Mouse (Mus musculus): ENCODE measurements around the gene Jpt2. TPM values are rescaled to one million over a fixed set of nuclear protein-coding genes. Genes with fewer than 3 reads are reported as not detected.

Jpt2 gene
- polyA plus RNA-seq, 1 experiment from 2014 or later: 201 TPM

DNA sequence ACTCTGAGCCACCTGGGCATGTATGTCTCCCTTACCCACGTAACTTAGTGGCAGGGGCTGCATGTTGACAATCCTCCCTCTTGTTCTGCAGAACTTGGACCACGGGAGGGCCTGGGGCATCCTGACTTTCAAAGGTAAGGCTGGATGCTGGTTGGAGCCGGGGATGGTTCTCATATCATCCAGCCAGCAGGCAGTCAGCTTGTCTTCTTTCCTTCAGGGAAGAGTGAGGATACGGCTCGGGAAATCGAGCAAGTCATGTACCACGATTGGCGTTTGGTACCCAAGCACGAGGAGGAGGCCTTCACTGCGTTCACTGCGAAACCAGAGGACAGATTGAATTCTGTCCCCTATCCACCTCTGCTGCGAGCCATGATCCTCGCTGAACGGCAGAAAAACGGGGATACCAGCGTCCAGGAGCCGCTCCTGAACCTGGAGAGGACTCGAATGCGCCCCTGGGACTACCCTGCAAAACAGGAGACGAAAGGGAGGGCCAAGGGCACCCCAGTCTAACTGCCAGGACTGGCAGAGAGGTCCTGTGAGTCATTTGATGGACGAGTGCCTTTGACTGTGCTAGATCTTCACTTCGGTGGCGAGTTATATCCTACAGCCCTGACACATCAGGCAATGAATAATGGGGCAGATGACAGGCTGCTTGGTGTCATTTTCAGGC is 64.8 kb downstream of the Jpt2 start:
- peak overlapping the region; percentile 70 for H3K9ac ChIP-seq (ENCODE audit: low read length)
- no peaks in the 10 kb centered on the region for H3K9me3 ChIP-seq (ENCODE audit: control insufficient read depth, low read length)
- H3K36me3 ChIP-seq (ENCODE audit: control insufficient read depth, insufficient read depth, low read length): peaks cover 37% of the 10 kb centered on the region
- no peaks in the 10 kb centered on the region for H3K27me3 ChIP-seq (ENCODE audit: control insufficient read depth, insufficient read depth, low read length)
- WGBS: 15% methylated on average over 23 of the region's 23 CpGs
- ATAC-seq (ENCODE audit: insufficient number of reproducible peaks, low FRiP score, low TSS enrichment, low read depth) (no peak), DNase-seq (ENCODE audit: low spot score) (peak; percentile 35)
- H3K4me1 ChIP-seq (ENCODE audit: control insufficient read depth, insufficient read depth, low read length): peaks cover 25% of the 10 kb centered on the region
- H3K27ac ChIP-seq (replicated peaks; ENCODE audit: low read depth, low read length): peak overlapping the region; percentile 1; the same call in 1 of the 2 replicates
- peak overlapping the region; percentile 59 for H3K4me2 ChIP-seq (ENCODE audit: low read depth, severe bottlenecking)
- H3K4me3 ChIP-seq (ENCODE audit: low read depth, low read length): peak overlapping the region; percentile 81

DNA sequence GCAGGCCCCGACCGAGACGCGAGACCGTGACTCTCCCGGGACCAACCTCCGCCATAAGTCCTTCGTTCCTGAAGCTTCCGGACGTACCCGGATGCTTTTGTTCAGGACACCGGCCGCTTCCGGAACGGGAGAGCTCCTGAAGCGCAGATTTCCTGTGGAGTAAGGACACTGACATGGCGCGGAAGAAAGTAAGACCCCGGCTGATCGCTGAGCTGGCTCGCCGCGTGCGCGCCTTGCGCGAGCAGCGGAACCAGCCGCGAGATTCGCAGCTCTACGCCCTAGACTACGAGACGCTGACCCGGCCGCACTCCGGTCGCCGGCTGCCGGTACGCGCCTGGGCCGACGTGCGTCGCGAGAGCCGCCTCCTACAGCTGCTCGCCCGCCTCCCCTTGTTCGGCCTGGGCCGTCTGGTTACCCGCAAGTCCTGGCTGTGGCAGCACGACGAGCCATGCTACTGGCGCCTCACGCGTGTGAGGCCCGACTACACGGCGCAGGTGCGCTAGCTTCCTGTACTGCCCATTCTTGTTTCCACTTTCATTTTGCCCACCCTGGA is 65.4 kb downstream of the Jpt2 start, which contains the start of the genes Eme2 and Mrps34:
Eme2 (minus strand) TSS at position 93 of the 553 bp plus-strand sequence.
Mrps34 (plus strand) TSS at position 122 of the 553 bp plus-strand sequence.
- Histone ChIP-seq H3K9ac (ENCODE audit: low read length) (peak within 1 kb of the TSS; percentile 70), H3K36me3 (ENCODE audit: control insufficient read depth, insufficient read depth, low read length) (peaks cover 43% of the 10 kb centered on the region), H3K4me3 (ENCODE audit: low read depth, low read length) (peak within 1 kb of the TSS; percentile 81), H3K4me1 (ENCODE audit: control insufficient read depth, insufficient read depth, low read length) (peaks cover 25% of the 10 kb centered on the region), H3K4me2 (ENCODE audit: low read depth, severe bottlenecking) (peak within 1 kb of the TSS; percentile 59), H3K27ac (replicated peaks; ENCODE audit: low read depth, low read length) (peak within 1 kb of the TSS; percentile 1; the same call in 1 of the 2 replicates), H3K9me3 (ENCODE audit: control insufficient read depth, low read length) (no peaks in the 10 kb centered on the region), H3K27me3 (ENCODE audit: control insufficient read depth, insufficient read depth, low read length) (no peaks in the 10 kb centered on the region)
- under 1% methylated on average over 62 of the region's 62 CpGs for WGBS
- ATAC-seq (ENCODE audit: insufficient number of reproducible peaks, low FRiP score, low TSS enrichment, low read depth) (peak; percentile 20; the same call in 1 of the 2 replicates), DNase-seq (ENCODE audit: low spot score) (peak; percentile 89)

GRCm38 (mm10) chr17:24894061-24894994 is 66.2 kb downstream of the Jpt2 start:
- peak overlapping the region; percentile 81 for H3K4me3 ChIP-seq (ENCODE audit: low read depth, low read length)
- H3K27ac ChIP-seq (replicated peaks; ENCODE audit: low read depth, low read length): no peak overlapping the region; the same call in 1 of the 2 replicates
- H3K36me3 ChIP-seq (ENCODE audit: control insufficient read depth, insufficient read depth, low read length): peaks cover 36% of the 10 kb centered on the region
- H3K9ac ChIP-seq (ENCODE audit: low read length): peak overlapping the region; percentile 70
- H3K4me1 ChIP-seq (ENCODE audit: control insufficient read depth, insufficient read depth, low read length): peaks cover 25% of the 10 kb centered on the region
- ATAC-seq (ENCODE audit: insufficient number of reproducible peaks, low FRiP score, low TSS enrichment, low read depth) (peak; percentile 6; the same call in 1 of the 2 replicates), DNase-seq (ENCODE audit: low spot score) (peak; percentile 35)
- no peaks in the 10 kb centered on the region for H3K9me3 ChIP-seq (ENCODE audit: control insufficient read depth, low read length)
- no peaks in the 10 kb centered on the region for H3K27me3 ChIP-seq (ENCODE audit: control insufficient read depth, insufficient read depth, low read length)
- WGBS: 11% methylated on average over 31 of the region's 31 CpGs
- H3K4me2 ChIP-seq (ENCODE audit: low read depth, severe bottlenecking): peak overlapping the region; percentile 59

- H3K27ac ChIP-seq (replicated peaks; ENCODE audit: low read depth, low read length): no peak overlapping the region
- ATAC-seq (ENCODE audit: insufficient number of reproducible peaks, low FRiP score, low TSS enrichment, low read depth) (no peak), DNase-seq (ENCODE audit: low spot score) (no peak)
- H3K4me3 ChIP-seq (ENCODE audit: low read depth, low read length): no peak overlapping the region
- no peaks in the 10 kb centered on the region for H3K9me3 ChIP-seq (ENCODE audit: control insufficient read depth, low read length)
- no peak overlapping the region for H3K4me2 ChIP-seq (ENCODE audit: low read depth, severe bottlenecking)
- peaks cover 25% of the 10 kb centered on the region for H3K4me1 ChIP-seq (ENCODE audit: control insufficient read depth, insufficient read depth, low read length)
- WGBS: 89% methylated on average over 2 of the region's 2 CpGs
- H3K9ac ChIP-seq (ENCODE audit: low read length): no peak overlapping the region
- peaks cover 27% of the 10 kb centered on the region for H3K36me3 ChIP-seq (ENCODE audit: control insufficient read depth, insufficient read depth, low read length)
- no peaks in the 10 kb centered on the region for H3K27me3 ChIP-seq (ENCODE audit: control insufficient read depth, insufficient read depth, low read length)
Measured at GRCm38 (mm10) chr17:24893276-24893675, 67.2 kb downstream of the Jpt2 start.

DNA sequence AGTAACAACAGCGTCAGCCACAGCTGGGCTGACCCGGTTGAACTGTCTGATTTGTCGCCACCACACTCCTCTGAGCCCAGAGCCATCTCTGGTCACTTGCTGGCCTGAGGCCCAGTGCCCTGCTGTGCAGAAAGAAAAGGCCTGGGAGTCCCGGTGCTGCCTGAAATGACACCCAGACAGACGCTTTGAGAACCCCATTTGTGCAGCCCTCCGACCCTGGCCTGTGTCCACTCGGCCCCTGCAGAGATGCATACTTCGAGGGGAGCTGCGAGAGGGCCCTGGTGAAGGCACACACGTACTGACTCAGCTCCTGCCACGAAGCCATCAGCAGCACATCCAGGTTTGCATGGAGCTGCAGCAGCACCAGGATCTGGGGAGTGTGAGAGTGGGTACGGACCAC is 67.7 kb downstream of the Jpt2 start:
- peaks cover 23% of the 10 kb centered on the region for H3K36me3 ChIP-seq (ENCODE audit: control insufficient read depth, insufficient read depth, low read length)
- no peak overlapping the region for H3K9ac ChIP-seq (ENCODE audit: low read length)
- no peak overlapping the region for H3K4me2 ChIP-seq (ENCODE audit: low read depth, severe bottlenecking)
- DNase-seq (ENCODE audit: low spot score) (no peak), ATAC-seq (ENCODE audit: insufficient number of reproducible peaks, low FRiP score, low TSS enrichment, low read depth) (no peak)
- H3K9me3 ChIP-seq (ENCODE audit: control insufficient read depth, low read length): no peaks in the 10 kb centered on the region
- H3K27me3 ChIP-seq (ENCODE audit: control insufficient read depth, insufficient read depth, low read length): no peaks in the 10 kb centered on the region
- H3K4me1 ChIP-seq (ENCODE audit: control insufficient read depth, insufficient read depth, low read length): peaks cover 26% of the 10 kb centered on the region
- no peak overlapping the region for H3K27ac ChIP-seq (replicated peaks; ENCODE audit: low read depth, low read length)
- H3K4me3 ChIP-seq (ENCODE audit: low read depth, low read length): no peak overlapping the region
- WGBS: 95% methylated on average over 12 of the region's 12 CpGs

- peaks cover 24% of the 10 kb centered on the region for H3K4me1 ChIP-seq (ENCODE audit: control insufficient read depth, insufficient read depth, low read length)
- H3K9me3 ChIP-seq (ENCODE audit: control insufficient read depth, low read length): no peaks in the 10 kb centered on the region
- no peak overlapping the region for H3K4me2 ChIP-seq (ENCODE audit: low read depth, severe bottlenecking)
- WGBS: 92% methylated on average over 13 of the region's 13 CpGs
- H3K9ac ChIP-seq (ENCODE audit: low read length): no peak overlapping the region
- H3K27me3 ChIP-seq (ENCODE audit: control insufficient read depth, insufficient read depth, low read length): no peaks in the 10 kb centered on the region
- no peak overlapping the region for H3K4me3 ChIP-seq (ENCODE audit: low read depth, low read length)
- ATAC-seq (ENCODE audit: insufficient number of reproducible peaks, low FRiP score, low TSS enrichment, low read depth) (no peak), DNase-seq (ENCODE audit: low spot score) (no peak)
- peaks cover 19% of the 10 kb centered on the region for H3K36me3 ChIP-seq (ENCODE audit: control insufficient read depth, insufficient read depth, low read length)
- no peak overlapping the region for H3K27ac ChIP-seq (replicated peaks; ENCODE audit: low read depth, low read length)
Measured at GRCm38 (mm10) chr17:24891321-24891720, 69.2 kb downstream of the Jpt2 start.

GRCm38 (mm10) chr17:24890151-24891092 is 70.1 kb downstream of the Jpt2 start:
- H3K27ac ChIP-seq (replicated peaks; ENCODE audit: low read depth, low read length): no peak overlapping the region
- 90% methylated on average over 19 of the region's 19 CpGs for WGBS
- H3K9ac ChIP-seq (ENCODE audit: low read length): 0 out of 2 replicates have a peak overlapping the region, but pooled peaks have one; percentile 12
- peaks cover 19% of the 10 kb centered on the region for H3K36me3 ChIP-seq (ENCODE audit: control insufficient read depth, insufficient read depth, low read length)
- peaks cover 19% of the 10 kb centered on the region for H3K4me1 ChIP-seq (ENCODE audit: control insufficient read depth, insufficient read depth, low read length)
- ATAC-seq (ENCODE audit: insufficient number of reproducible peaks, low FRiP score, low TSS enrichment, low read depth) (no peak), DNase-seq (ENCODE audit: low spot score) (no peak)
- no peaks in the 10 kb centered on the region for H3K27me3 ChIP-seq (ENCODE audit: control insufficient read depth, insufficient read depth, low read length)
- no peak overlapping the region for H3K4me3 ChIP-seq (ENCODE audit: low read depth, low read length)
- H3K4me2 ChIP-seq (ENCODE audit: low read depth, severe bottlenecking): no peak overlapping the region
- H3K9me3 ChIP-seq (ENCODE audit: control insufficient read depth, low read length): no peaks in the 10 kb centered on the region

All from limb, embryonic 11.5 days (tissue).